Mouse (Mus musculus) embryonic facial prominence, embryonic 13.5 days (tissue): ENCODE results near the gene Sema3a. TPM values are rescaled to one million over a fixed set of nuclear protein-coding genes. Genes with fewer than 3 reads are reported as not detected.

ENCODE experiments used
- ATAC-seq: fragments of 200-750 bp; cut with Nextera tagmentation; 2 replicates; pipeline ENCODE4 v1.8.0; 2017; ENCODE audit warnings: low read depth; ENCODE audit not compliant: insufficient number of reproducible peaks, insufficient read depth, low FRiP score, low TSS enrichment
- H3K27ac ChIP-seq: fragments of 300-500 bp; sonication (generic); 2 replicates; pipeline ENCODE4 v1.5.1; 2015; ENCODE audit warnings: moderate library complexity, mild to moderate bottlenecking, inconsistent platforms
- H3K27me3 ChIP-seq: fragments of 300-500 bp; sonication (generic); 2 replicates; pipeline ENCODE4 v1.6.1; 2015; ENCODE audit warnings: mild to moderate bottlenecking, inconsistent platforms
- H3K36me3 ChIP-seq: fragments of 300-500 bp; sonication (generic); 2 replicates; pipeline ENCODE4 v1.6.1; 2015; ENCODE audit warnings: mild to moderate bottlenecking, inconsistent platforms
- H3K4me1 ChIP-seq: fragments of 300-500 bp; sonication (generic); 2 replicates; pipeline ENCODE4 v1.6.1; 2015; ENCODE audit warnings: inconsistent platforms
- H3K4me2 ChIP-seq: fragments of 300-500 bp; sonication (generic); 2 replicates; pipeline ENCODE4 v1.6.1; 2015; ENCODE audit warnings: moderate library complexity, mild to moderate bottlenecking, inconsistent platforms
- H3K4me3 ChIP-seq: fragments of 300-500 bp; sonication (generic); 2 replicates; pipeline ENCODE4 v1.5.1; 2015; ENCODE audit warnings: mild to moderate bottlenecking, inconsistent platforms
- H3K9ac ChIP-seq: fragments of 300-500 bp; sonication (generic); 2 replicates; pipeline ENCODE4 v1.6.1; 2015; ENCODE audit warnings: mild to moderate bottlenecking, inconsistent platforms
- H3K9me3 ChIP-seq: fragments of 300-500 bp; sonication (generic); 2 replicates; pipeline ENCODE4 v1.6.1; 2016; ENCODE audit warnings: inconsistent platforms
- WGBS: fragments of 180-500 bp; shearing (Covaris S2); methylation state at CpG from one replicate; pipeline ENCODE4 v1.1.7; 2015; ENCODE audit warnings: mixed read lengths; 5-methylcytosine and 5-hydroxymethylcytosine counted together
- polyA plus RNA-seq: library from polyadenylated mRNA; unstranded; fragments of >200 nt; fragmentation: Nextera tagmentation; extraction: Ambion mirVana; gene quantifications from 2 replicates; pipeline ENCODE4 v1.2.1, GENCODE M21; 2015

Sema3a gene
- polyA plus RNA-seq, 1 experiment from 2014 or later = 61.9 TPM

- Histone ChIP-seq H3K27ac (no peak overlapping the region), H3K27me3 (no peaks in the 10 kb centered on the region), H3K4me3 (no peak overlapping the region), H3K4me2 (no peak overlapping the region), H3K9ac (no peak overlapping the region), H3K36me3 (no peaks in the 10 kb centered on the region), H3K4me1 (0 out of 2 replicates have a peak, but pooled peaks cover 3% of the 10 kb centered on the region), H3K9me3 (no peaks in the 10 kb centered on the region)
- 66% methylated on average over 4 of the region's 4 CpGs for WGBS
- ATAC-seq = no peak
These were observed 380.8 kb downstream of the Sema3a start for GRCm38 (mm10) chr5:13505839-13506499.

- 79% methylated on average over 3 of the region's 3 CpGs for WGBS
- H3K9me3 ChIP-seq = no peaks in the 10 kb centered on the region
- H3K27me3 ChIP-seq = no peaks in the 10 kb centered on the region
- H3K9ac ChIP-seq = no peak overlapping the region
- no peak overlapping the region for H3K4me2 ChIP-seq
- no peak for ATAC-seq
- no peak overlapping the region for H3K27ac ChIP-seq
- no peak overlapping the region for H3K4me3 ChIP-seq
- H3K4me1 ChIP-seq = 0 out of 2 replicates have a peak, but pooled peaks cover 3% of the 10 kb centered on the region
- H3K36me3 ChIP-seq = no peaks in the 10 kb centered on the region
These were observed 383.9 kb downstream of the Sema3a start for GRCm38 (mm10) chr5:13509163-13509562.

- Histone ChIP-seq H3K9me3 (no peaks in the 10 kb centered on the region), H3K36me3 (no peaks in the 10 kb centered on the region), H3K27ac (no peak overlapping the region), H3K4me3 (no peak overlapping the region), H3K27me3 (no peaks in the 10 kb centered on the region), H3K9ac (no peak overlapping the region), H3K4me1 (no peaks in the 10 kb centered on the region), H3K4me2 (no peak overlapping the region)
- WGBS = 86% methylated on average over 4 of the region's 4 CpGs
- no peak for ATAC-seq
These were observed 391.8 kb downstream of the Sema3a start for GRCm38 (mm10) chr5:13517018-13517417.

GRCm38 (mm10) chr5:13525597-13525996, 400.4 kb downstream of the Sema3a start:
- Histone ChIP-seq H3K9ac (no peak overlapping the region), H3K4me1 (peaks cover 7% of the 10 kb centered on the region), H3K4me3 (no peak overlapping the region), H3K4me2 (no peak overlapping the region), H3K27ac (no peak overlapping the region), H3K27me3 (no peaks in the 10 kb centered on the region), H3K36me3 (0 out of 2 replicates have a peak, but pooled peaks cover 5% of the 10 kb centered on the region), H3K9me3 (no peaks in the 10 kb centered on the region)
- WGBS = 27% methylated on average over 3 of the region's 3 CpGs
- ATAC-seq = no peak

GRCm38 (mm10) chr5:13527037-13527464, 401.8 kb downstream of the Sema3a start:
- 4% methylated on average over 7 of the region's 7 CpGs for WGBS
- H3K9me3 ChIP-seq = no peaks in the 10 kb centered on the region
- ATAC-seq = peak; percentile 52; the same call in 1 of the 2 replicates
- no peak overlapping the region for H3K9ac ChIP-seq
- H3K27ac ChIP-seq = peak overlapping the region; percentile 79
- H3K4me2 ChIP-seq = peak overlapping the region; percentile 38
- 0 out of 2 replicates have a peak, but pooled peaks cover 5% of the 10 kb centered on the region for H3K36me3 ChIP-seq
- H3K4me1 ChIP-seq = peaks cover 7% of the 10 kb centered on the region
- no peak overlapping the region for H3K4me3 ChIP-seq
- no peaks in the 10 kb centered on the region for H3K27me3 ChIP-seq

GRCm38 (mm10) chr5:13529226-13529625, 404.0 kb downstream of the Sema3a start:
- Histone ChIP-seq H3K27ac (no peak overlapping the region), H3K4me3 (no peak overlapping the region), H3K27me3 (no peaks in the 10 kb centered on the region), H3K4me2 (no peak overlapping the region), H3K36me3 (no peaks in the 10 kb centered on the region), H3K9ac (no peak overlapping the region), H3K9me3 (no peaks in the 10 kb centered on the region), H3K4me1 (peaks cover 7% of the 10 kb centered on the region)
- no peak for ATAC-seq
- 21% methylated on average over 4 of the region's 4 CpGs for WGBS

GRCm38 (mm10) chr5:13547472-13548209, 422.4 kb downstream of the Sema3a start:
- peaks cover 5% of the 10 kb centered on the region; the same call in 1 of the 2 replicates for H3K36me3 ChIP-seq
- H3K27ac ChIP-seq = peak overlapping the region; percentile 61
- H3K4me2 ChIP-seq = no peak overlapping the region
- no peaks in the 10 kb centered on the region for H3K9me3 ChIP-seq
- WGBS = 50% methylated on average over 2 of the region's 2 CpGs
- H3K27me3 ChIP-seq = no peaks in the 10 kb centered on the region
- no peak overlapping the region for H3K9ac ChIP-seq
- H3K4me1 ChIP-seq = peaks cover 10% of the 10 kb centered on the region
- no peak for ATAC-seq
- no peak overlapping the region for H3K4me3 ChIP-seq

GRCm38 (mm10) chr5:13548210-13548554, 423.0 kb downstream of the Sema3a start:
- Histone ChIP-seq H3K4me3 (no peak overlapping the region), H3K4me2 (no peak overlapping the region), H3K27me3 (no peaks in the 10 kb centered on the region), H3K36me3 (peaks cover 5% of the 10 kb centered on the region; the same call in 1 of the 2 replicates), H3K9ac (no peak overlapping the region), H3K9me3 (no peaks in the 10 kb centered on the region), H3K4me1 (peaks cover 10% of the 10 kb centered on the region), H3K27ac (no peak overlapping the region)
- 44% methylated on average over 1 of the region's 1 CpGs for WGBS
- ATAC-seq = no peak

GRCm38 (mm10) chr5:13549080-13549479, 423.9 kb downstream of the Sema3a start:
- H3K4me2 ChIP-seq = no peak overlapping the region
- H3K9ac ChIP-seq = no peak overlapping the region
- H3K4me3 ChIP-seq = no peak overlapping the region
- no peak for ATAC-seq
- H3K9me3 ChIP-seq = no peaks in the 10 kb centered on the region
- peaks cover 10% of the 10 kb centered on the region for H3K4me1 ChIP-seq
- WGBS = 81% methylated on average over 5 of the region's 5 CpGs
- no peaks in the 10 kb centered on the region for H3K27me3 ChIP-seq
- H3K36me3 ChIP-seq = peaks cover 5% of the 10 kb centered on the region; the same call in 1 of the 2 replicates
- no peak overlapping the region for H3K27ac ChIP-seq

GRCm38 (mm10) chr5:13550953-13551352, 425.7 kb downstream of the Sema3a start:
- ATAC-seq = no peak

GRCm38 (mm10) chr5:13557257-13557656, 432.0 kb downstream of the Sema3a start:
- Histone ChIP-seq H3K9me3 (no peaks in the 10 kb centered on the region), H3K4me1 (no peaks in the 10 kb centered on the region), H3K4me3 (no peak overlapping the region), H3K4me2 (no peak overlapping the region), H3K9ac (no peak overlapping the region), H3K36me3 (peaks cover 3% of the 10 kb centered on the region; the same call in 1 of the 2 replicates), H3K27ac (no peak overlapping the region), H3K27me3 (no peaks in the 10 kb centered on the region)
- WGBS = 61% methylated on average over 4 of the region's 4 CpGs
- ATAC-seq = no peak

More at GRCm38 (mm10) chr5:13550953-13551352, 425.7 kb downstream of the Sema3a start:
- H3K27me3 ChIP-seq = no peaks in the 10 kb centered on the region
- no peak overlapping the region for H3K27ac ChIP-seq
- 93% methylated on average over 1 of the region's 1 CpGs for WGBS
- H3K4me3 ChIP-seq = no peak overlapping the region
- H3K4me1 ChIP-seq = peaks cover 10% of the 10 kb centered on the region
- H3K9me3 ChIP-seq = no peaks in the 10 kb centered on the region
- H3K4me2 ChIP-seq = no peak overlapping the region
- peaks cover 5% of the 10 kb centered on the region; the same call in 1 of the 2 replicates for H3K36me3 ChIP-seq
- no peak overlapping the region for H3K9ac ChIP-seq

- H3K4me3 ChIP-seq = no peak overlapping the region
- ATAC-seq = no peak
- no peaks in the 10 kb centered on the region for H3K4me1 ChIP-seq
- 92% methylated on average over 3 of the region's 3 CpGs for WGBS
- peaks cover 14% of the 10 kb centered on the region for H3K36me3 ChIP-seq
- H3K27me3 ChIP-seq = no peaks in the 10 kb centered on the region
- H3K27ac ChIP-seq = no peak overlapping the region
- no peaks in the 10 kb centered on the region for H3K9me3 ChIP-seq
- H3K4me2 ChIP-seq = no peak overlapping the region
- no peak overlapping the region for H3K9ac ChIP-seq
These were observed 448.7 kb downstream of the Sema3a start for GRCm38 (mm10) chr5:13573867-13574266.
